Mouse (Mus musculus) left cerebral cortex, postnatal 36 days (tissue): ENCODE measurements around the gene Gm49416. TPM values are rescaled to one million over a fixed set of nuclear protein-coding genes. Genes with fewer than 3 reads are reported as not detected.

ENCODE experiments used
- DNase-seq, 2 experiments: peaks; one replicate each; pipeline ENCODE4 v3.0.0; 2021 to 2022; ENCODE audit warnings: low spot score in 2 of 2, mixed read lengths in 1 of 2
- intact Hi-C: fragments of 180-260 bp; cut with DNase I; formaldehyde crosslinking; loops from one replicate; pipeline ENCODE4 v1.15.1; 2025
- microRNA-seq: library from miRNA; unstranded; fragments of <30 nt; microRNA quantifications from one replicate; pipeline ENCODE4 v1.2.0, GENCODE M21; 2022
- total RNA-seq, 2 experiments: library from RNA; stranded (reverse); gene quantifications; 2 replicates each; pipeline ENCODE4 v1.2.3; 2021

Gene Gm49416
- total RNA-seq, 2 experiments from 2014 or later = 7.6 TPM; not detected in 1

- intact Hi-C loops = loop anchor here (5.0 kb wide), 1 partner anchor 55 kb away; the partner anchor contains the start of genes 1810009A15Rik and Gm49416
- DNase-seq = peak in 1 of 2 experiments; percentile 71
Observed at GRCm38 (mm10) chr19:8942276-8942964, 53.7 kb downstream of the Gm49416 start.

- no peak for DNase-seq
- intact Hi-C loops = loop anchor here (5.0 kb wide), 1 partner anchor 56 kb away; the partner anchor contains the start of genes 1810009A15Rik and Gm49416
Observed at GRCm38 (mm10) chr19:8943047-8943446, 54.3 kb downstream of the Gm49416 start.

GRCm38 (mm10) chr19:8944062-8944461 lies 55.3 kb downstream of the Gm49416 start:
- intact Hi-C loops = loop anchor here (5.0 kb wide), 1 partner anchor 57 kb away; the partner anchor contains the start of genes 1810009A15Rik and Gm49416
- no peak for DNase-seq

GRCm38 (mm10) chr19:8944750-8945149 lies 56.0 kb downstream of the Gm49416 start:
- intact Hi-C loops = loop anchor here (5.0 kb wide), 1 partner anchor 57 kb away; the partner anchor contains the start of genes 1810009A15Rik and Gm49416
- no peak for DNase-seq

Small RNA genes within 50 kb of the gene (microRNA-seq; reads per million reads assigned to microRNA genes)
- not detected for gene Mir5136

Other genes with a start within 250 kb of the Gm49416 start
- gene Chrm1, start 225.1 kb upstream of the Gm49416 start, total RNA-seq = 100 to 1,000 TPM; 157 to 166 TPM
- 100 to 1,000 TPM; 151 to 173 TPM for gene Slc3a2, start 165.6 kb upstream of the Gm49416 start, total RNA-seq
- 10 to 100 TPM; 50.8 to 55.2 TPM for gene Wdr74, start 153.1 kb upstream of the Gm49416 start, total RNA-seq
- gene 1700092M07Rik, start 148.2 kb upstream of the Gm49416 start, total RNA-seq = 1 to 10 TPM in 1 of 2 experiments, not detected in 1; 3.4 TPM
- 10 to 100 TPM; 57.9 to 81.8 TPM for gene Stx5a, start 147.5 kb upstream of the Gm49416 start, total RNA-seq
- gene Nxf1, start 131.9 kb upstream of the Gm49416 start, total RNA-seq = 10 to 100 TPM; 68.5 to 99.7 TPM
- 10 to 100 TPM; 68.5 to 75.9 TPM for gene Tmem223, start 117.9 kb upstream of the Gm49416 start, total RNA-seq
- gene Tmem179b, start 114.5 kb upstream of the Gm49416 start, total RNA-seq = 10 to 100 TPM in 1 of 2 experiments, 1 to 10 TPM in 1; 8.9 to 11.0 TPM
- gene Taf6l, start 102.5 kb upstream of the Gm49416 start, total RNA-seq = 10 to 100 TPM; 12.5 to 14.4 TPM
- 100 to 1,000 TPM; 102 to 107 TPM for gene Polr2g, start 90.3 kb upstream of the Gm49416 start, total RNA-seq
- gene Zbtb3, start 86.4 kb upstream of the Gm49416 start, total RNA-seq = 1 to 10 TPM; 4.9 to 6.3 TPM
- 10 to 100 TPM; 33.1 to 33.3 TPM for gene Ttc9c, start 69.6 kb upstream of the Gm49416 start, total RNA-seq
- 100 to 1,000 TPM; 110 to 118 TPM for gene Hnrnpul2, start 68.9 kb upstream of the Gm49416 start, total RNA-seq
- not detected for gene AC129217.1, start 59.2 kb upstream of the Gm49416 start, total RNA-seq
- gene Bscl2, start 51.5 kb upstream of the Gm49416 start, total RNA-seq = 100 to 1,000 TPM; 118 TPM
- gene Gng3, start 49.7 kb upstream of the Gm49416 start, total RNA-seq = 100 to 1,000 TPM; 190 to 230 TPM
- gene Lrrn4cl, start 38.2 kb upstream of the Gm49416 start, total RNA-seq = 1 to 10 TPM; 1.3 to 1.6 TPM
- gene Ubxn1, start 17.4 kb upstream of the Gm49416 start, total RNA-seq = 100 to 1,000 TPM in 1 of 2 experiments, 10 to 100 TPM in 1; 92.2 to 101 TPM
- gene Uqcc3, start 8.0 kb upstream of the Gm49416 start, total RNA-seq = 10 to 100 TPM; 32.1 to 39.8 TPM
- 1 to 10 TPM; 4.8 to 5.0 TPM for gene Lbhd1, start 5.2 kb upstream of the Gm49416 start, total RNA-seq
- gene Gm49403, start 5.0 kb upstream of the Gm49416 start, total RNA-seq = not detected
- gene 1810009A15Rik, start 73 bp upstream of the Gm49416 start, total RNA-seq = 10 to 100 TPM; 21.6 to 26.6 TPM
- gene Ints5, start 4.1 kb downstream of the Gm49416 start, total RNA-seq = 10 to 100 TPM; 22.4 to 25.3 TPM
- gene Ganab, start 9.1 kb downstream of the Gm49416 start, total RNA-seq = 100 to 1,000 TPM in 1 of 2 experiments, 10 to 100 TPM in 1; 95.3 to 102 TPM
- 100 to 1,000 TPM; 167 to 187 TPM for gene B3gat3, start 31.4 kb downstream of the Gm49416 start, total RNA-seq
- gene Rom1, start 40.4 kb downstream of the Gm49416 start, total RNA-seq = 1 to 10 TPM; 7.0 to 7.2 TPM
- 10 to 100 TPM in 1 of 2 experiments, 1 to 10 TPM in 1; 9.6 to 12.6 TPM for gene Eml3, start 40.6 kb downstream of the Gm49416 start, total RNA-seq
- 10 to 100 TPM; 43.9 to 52.0 TPM for gene Mta2, start 52.9 kb downstream of the Gm49416 start, total RNA-seq
- 10 to 100 TPM; 17.5 to 21.5 TPM for gene Tut1, start 64.9 kb downstream of the Gm49416 start, total RNA-seq
- gene Eef1g, start 78.1 kb downstream of the Gm49416 start, total RNA-seq = 100 to 1,000 TPM; 219 to 232 TPM
- gene Ahnak, start 100.4 kb downstream of the Gm49416 start, total RNA-seq = 10 to 100 TPM; 16.6 to 32.1 TPM
- gene Scgb1a1, start 199.0 kb downstream of the Gm49416 start, total RNA-seq = not detected
- gene Asrgl1, start 246.7 kb downstream of the Gm49416 start, total RNA-seq = 100 to 1,000 TPM; 136 to 137 TPM